Mouse (Mus musculus) cerebellum, adult 2 months (tissue): ENCODE data around the gene Tmem248.

Experiments used
- CTCF ChIP-seq: fragments of 200-500 bp; IDR thresholded peaks from 2 replicates; pipeline ENCODE4 v1.5.1; 2011; ENCODE audit warnings: low read depth, mild to moderate bottlenecking, control low read depth, low read length, moderate library complexity, borderline replicate concordance; ENCODE audit not compliant: insufficient read depth
- POLR2A ChIP-seq: fragments of 200-500 bp; IDR thresholded peaks from 2 replicates; pipeline ENCODE4 v1.6.1; 2011; ENCODE audit warnings: low read length, control low read depth, borderline replicate concordance; ENCODE audit not compliant: insufficient read depth

- TF ChIP-seq POLR2A (no peak), CTCF (no peak)
These were observed 56.2 kb downstream of the Tmem248 start for GRCm38 (mm10) chr5:130273046-130273445.
